Mouse (Mus musculus) testis, adult 2 months (tissue): ENCODE measurements around the gene Olfr907. TPM values are rescaled to one million over a fixed set of nuclear protein-coding genes. Genes with fewer than 3 reads are reported as not detected.

ENCODE experiments used
- H3K27ac ChIP-seq: fragments of 200-500 bp; 2 replicates; pipeline ENCODE4 v1.5.1; 2012; ENCODE audit warnings: low read depth, low read length; ENCODE audit not compliant: control insufficient read depth, insufficient read depth
- H3K27me3 ChIP-seq: fragments of 200-500 bp; 2 replicates; pipeline ENCODE4 v1.6.1; 2012; ENCODE audit warnings: mild to moderate bottlenecking, low read length, moderate library complexity; ENCODE audit not compliant: control insufficient read depth, insufficient read depth
- H3K36me3 ChIP-seq: fragments of 200-500 bp; 2 replicates; pipeline ENCODE4 v1.6.1; 2012; ENCODE audit warnings: mild to moderate bottlenecking, low read length; ENCODE audit not compliant: control insufficient read depth, insufficient read depth
- H3K4me1 ChIP-seq: fragments of 200-500 bp; 2 replicates; pipeline ENCODE4 v1.6.1; 2012; ENCODE audit warnings: low read length; ENCODE audit not compliant: control insufficient read depth, insufficient read depth
- H3K4me3 ChIP-seq: fragments of 200-500 bp; 2 replicates; pipeline ENCODE4 v1.5.1; 2012; ENCODE audit warnings: low read depth, mild to moderate bottlenecking, low read length, moderate library complexity, mixed read lengths; ENCODE audit not compliant: control insufficient read depth
- CTCF ChIP-seq: fragments of 200-500 bp; IDR thresholded peaks from 2 replicates; pipeline ENCODE4 v1.5.1; 2012; ENCODE audit warnings: low read depth, mild to moderate bottlenecking, inconsistent platforms, low read length, moderate library complexity; ENCODE audit not compliant: control insufficient read depth, insufficient read depth, insufficient replicate concordance
- POLR2A ChIP-seq: fragments of 200-500 bp; IDR thresholded peaks from 2 replicates; pipeline ENCODE4 v1.6.1; 2012; ENCODE audit warnings: low read depth, mild to moderate bottlenecking, inconsistent platforms, low read length, moderate library complexity; ENCODE audit not compliant: control insufficient read depth
- polyA plus RNA-seq: library from polyadenylated mRNA; depleted of rRNA; stranded (reverse); fragments of >200 nt; gene quantifications from 2 replicates; pipeline ENCODE4 v1.2.3, GENCODE M21; 2012; rRNA removed

Gene Olfr907
- not detected in 2 replicates for polyA plus RNA-seq

DNA sequence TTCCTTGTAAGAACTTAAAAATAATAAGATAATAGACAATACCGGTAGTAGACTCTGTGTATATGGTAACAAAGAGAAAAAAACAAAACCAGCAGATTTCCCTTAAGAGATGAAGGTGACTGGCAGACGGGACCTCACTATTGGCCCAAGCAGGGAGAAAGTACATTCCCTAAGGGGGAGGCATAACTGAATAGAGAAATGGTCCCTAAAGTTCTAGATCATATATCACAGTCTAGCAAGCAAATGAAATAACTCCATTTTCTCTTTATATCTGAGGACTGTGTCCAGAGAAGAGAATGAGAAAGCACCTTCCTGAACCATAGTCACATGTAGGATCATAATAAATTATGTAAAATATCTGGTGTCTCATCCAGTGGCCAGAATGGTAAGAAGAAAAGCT is at the start of gene Olfr907:
Olfr907 (plus strand) TSS at position 301 of the 400 bp plus-strand sequence.
- TF ChIP-seq CTCF (no peak), POLR2A (no peak)
- Histone ChIP-seq H3K4me3 (no peak within 1 kb of the TSS), H3K36me3 (no peaks in the 10 kb centered on the region), H3K27me3 (no peaks in the 10 kb centered on the region), H3K27ac (no peak within 1 kb of the TSS), H3K4me1 (no peaks in the 10 kb centered on the region)

DNA sequence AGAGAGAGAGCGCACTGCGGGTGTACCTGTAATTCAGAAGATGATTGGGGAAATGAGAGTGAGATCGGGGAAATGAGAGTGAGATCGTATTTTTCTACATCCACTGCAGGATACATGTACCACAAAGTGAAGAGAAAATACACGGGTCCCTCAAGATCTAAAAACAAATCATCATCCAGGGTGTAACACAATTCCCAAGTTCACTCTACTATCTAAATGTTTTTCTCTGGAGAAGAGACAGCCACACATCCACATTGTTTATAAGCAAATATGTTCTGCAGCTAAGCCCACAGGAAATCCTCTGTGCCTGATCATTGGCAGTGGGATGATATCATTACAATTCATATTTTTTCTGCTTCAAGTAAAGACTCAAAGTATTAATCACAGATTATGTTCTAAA is 48.2 kb upstream of the Olfr907 start, which contains the start of gene Olfr902:
Olfr902 (plus strand) TSS at position 301 of the 400 bp plus-strand sequence.
- TF ChIP-seq CTCF (no peak), POLR2A (no peak)
- Histone ChIP-seq H3K27me3 (no peaks in the 10 kb centered on the region), H3K36me3 (no peaks in the 10 kb centered on the region), H3K4me3 (no peak within 1 kb of the TSS), H3K4me1 (no peaks in the 10 kb centered on the region), H3K27ac (no peak within 1 kb of the TSS)

DNA sequence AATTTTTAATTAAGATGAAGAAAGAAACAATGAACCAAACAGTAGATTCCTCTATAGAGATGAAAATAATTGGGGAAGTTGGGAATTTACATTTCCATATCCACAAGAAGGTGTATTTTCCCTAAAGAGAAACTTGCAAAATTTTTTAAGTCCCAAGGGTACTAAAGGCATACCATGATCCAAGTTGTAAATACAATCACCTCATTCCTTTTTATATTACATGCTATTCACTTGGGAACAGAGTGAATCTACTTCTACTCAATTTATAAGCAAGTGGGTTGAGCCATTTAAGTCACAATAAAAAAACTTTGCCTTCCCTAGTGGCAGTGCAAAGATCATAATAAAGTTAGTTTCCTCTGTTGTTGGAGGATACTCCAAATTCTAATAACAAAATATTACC is 32.8 kb upstream of the Olfr907 start, which contains the start of gene Olfr904:
Olfr904 (plus strand) TSS at position 301 of the 400 bp plus-strand sequence.
- H3K36me3 ChIP-seq = no peaks in the 10 kb centered on the region
- no peak within 1 kb of the TSS for H3K4me3 ChIP-seq
- H3K4me1 ChIP-seq = no peaks in the 10 kb centered on the region
- TF ChIP-seq CTCF (no peak), POLR2A (no peak)
- no peak within 1 kb of the TSS for H3K27ac ChIP-seq
- no peaks in the 10 kb centered on the region for H3K27me3 ChIP-seq

DNA sequence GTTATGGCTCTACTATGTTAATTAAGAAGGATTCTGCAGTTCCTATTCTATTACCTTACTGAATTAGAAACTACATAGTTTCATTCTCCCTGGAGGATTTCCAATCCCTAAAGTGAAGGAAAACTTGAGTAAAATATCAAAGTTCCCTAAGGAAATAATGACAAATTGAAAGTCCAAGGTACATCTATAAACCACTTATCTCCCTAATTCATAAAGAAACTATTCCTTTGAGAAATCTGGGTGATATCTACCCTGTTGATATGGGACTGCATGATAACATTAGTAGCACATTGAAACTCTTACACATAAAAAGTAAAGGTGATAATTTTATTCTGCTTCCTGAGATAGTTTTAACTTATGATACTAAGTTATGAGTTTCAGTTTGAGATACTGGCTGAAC is 24.8 kb upstream of the Olfr907 start, which contains the start of gene Olfr905:
Olfr905 (plus strand) TSS at position 301 of the 400 bp plus-strand sequence.
- no peaks in the 10 kb centered on the region for H3K27me3 ChIP-seq
- H3K4me1 ChIP-seq = no peaks in the 10 kb centered on the region
- no peak within 1 kb of the TSS for H3K4me3 ChIP-seq
- TF ChIP-seq CTCF = no peak
- TF ChIP-seq POLR2A = no peak
- no peak within 1 kb of the TSS for H3K27ac ChIP-seq
- no peaks in the 10 kb centered on the region for H3K36me3 ChIP-seq

DNA sequence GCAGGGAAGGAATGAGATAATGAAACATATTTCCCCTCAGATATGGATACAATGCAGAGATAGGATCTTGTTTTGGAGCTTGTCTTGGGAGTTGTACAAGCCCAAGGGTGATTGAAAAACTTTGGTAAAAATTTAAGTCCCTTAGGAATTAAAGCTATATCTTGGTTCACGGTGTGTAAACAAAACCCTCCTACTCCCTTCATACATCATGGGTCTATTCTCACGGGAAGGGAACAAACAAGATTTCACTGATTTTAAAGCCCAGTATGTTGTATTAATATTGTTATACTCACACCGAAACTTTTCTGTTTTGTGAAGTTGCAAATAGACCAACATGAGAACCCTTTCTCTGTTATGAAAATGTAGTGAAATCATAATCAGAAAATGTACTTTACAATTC is 8.8 kb upstream of the Olfr907 start, which contains the start of gene Olfr906:
Olfr906 (plus strand) TSS at position 301 of the 400 bp plus-strand sequence.
- H3K4me1 ChIP-seq = no peaks in the 10 kb centered on the region
- no peak within 1 kb of the TSS for H3K27ac ChIP-seq
- TF ChIP-seq POLR2A (no peak), CTCF (no peak)
- no peak within 1 kb of the TSS for H3K4me3 ChIP-seq
- H3K36me3 ChIP-seq = no peaks in the 10 kb centered on the region
- H3K27me3 ChIP-seq = no peaks in the 10 kb centered on the region

DNA sequence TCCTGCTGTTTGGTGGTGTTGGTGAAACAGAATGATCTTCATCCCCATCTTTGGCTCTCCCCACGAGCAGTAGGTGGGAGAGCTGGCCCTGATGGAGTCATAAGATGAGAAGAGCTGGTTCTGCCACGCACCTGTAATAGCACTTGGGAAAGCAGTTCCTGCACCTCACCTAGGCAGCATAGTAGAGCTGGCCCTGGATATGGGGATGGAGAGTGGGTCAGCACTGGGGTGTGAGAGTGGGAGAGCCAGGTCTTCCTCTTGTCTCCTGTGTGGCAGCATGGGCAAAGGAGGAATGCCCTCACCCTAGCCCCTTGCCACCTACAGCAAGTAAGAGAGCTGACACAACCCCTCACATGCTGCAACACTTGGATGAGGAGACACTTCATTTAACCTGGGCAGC is 16.8 kb downstream of the Olfr907 start:
- no peaks in the 10 kb centered on the region for H3K4me1 ChIP-seq
- no peaks in the 10 kb centered on the region for H3K27me3 ChIP-seq
- no peak overlapping the region for H3K4me3 ChIP-seq
- H3K27ac ChIP-seq = no peak overlapping the region
- TF ChIP-seq CTCF (no peak), POLR2A (no peak)
- no peaks in the 10 kb centered on the region for H3K36me3 ChIP-seq

DNA sequence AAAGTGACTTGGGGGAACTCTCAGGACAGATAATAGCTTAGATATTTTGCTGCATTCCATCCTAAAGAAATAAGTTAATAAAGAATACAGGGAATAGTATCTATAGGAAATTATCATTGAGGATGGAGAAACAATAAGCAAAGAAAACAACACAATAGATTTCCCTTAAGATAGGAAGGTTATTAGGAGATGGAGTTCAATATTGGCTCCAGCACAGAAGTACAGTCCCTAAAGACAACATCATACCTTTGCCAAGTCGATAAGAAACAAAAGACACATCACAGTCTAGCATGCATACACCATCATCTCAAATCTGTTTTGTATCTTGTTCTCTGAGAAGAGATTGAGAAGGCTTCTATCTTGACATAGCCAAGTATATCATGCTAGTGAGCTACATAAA is 25.7 kb downstream of the Olfr907 start, which contains the start of gene Olfr911-ps1:
Olfr911-ps1 (plus strand) TSS at position 301 of the 400 bp plus-strand sequence.
- TF ChIP-seq CTCF (no peak), POLR2A (no peak)
- no peaks in the 10 kb centered on the region for H3K27me3 ChIP-seq
- H3K36me3 ChIP-seq = no peaks in the 10 kb centered on the region
- no peak within 1 kb of the TSS for H3K4me3 ChIP-seq
- H3K4me1 ChIP-seq = no peaks in the 10 kb centered on the region
- no peak within 1 kb of the TSS for H3K27ac ChIP-seq

DNA sequence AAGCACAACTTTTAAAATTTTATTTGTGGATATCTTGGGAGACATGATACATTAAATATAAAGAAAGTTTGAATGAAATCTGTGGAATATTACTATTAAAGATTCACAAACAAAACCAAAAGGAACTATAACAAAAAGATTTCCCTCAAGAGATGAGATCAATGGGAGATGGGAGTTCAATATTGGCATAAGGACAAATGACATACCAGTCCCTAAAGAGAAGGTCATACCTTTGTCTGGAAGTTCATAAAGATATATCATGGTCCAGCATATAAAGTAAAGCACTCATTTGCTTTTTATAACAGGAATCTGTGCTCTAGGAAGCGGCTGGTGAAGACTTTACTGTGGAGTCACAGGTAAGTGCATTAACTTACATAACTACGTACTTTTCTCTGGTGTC is 41.9 kb downstream of the Olfr907 start, which contains the start of gene Olfr910:
Olfr910 (plus strand) TSS at position 301 of the 400 bp plus-strand sequence.
- no peaks in the 10 kb centered on the region for H3K27me3 ChIP-seq
- H3K4me3 ChIP-seq = no peak within 1 kb of the TSS
- H3K27ac ChIP-seq = no peak within 1 kb of the TSS
- H3K4me1 ChIP-seq = no peaks in the 10 kb centered on the region
- TF ChIP-seq POLR2A (no peak), CTCF (no peak)
- H3K36me3 ChIP-seq = no peaks in the 10 kb centered on the region

Other genes with a start within 250 kb of the Olfr907 start
- not detected in 2 replicates for gene Olfr143, start 243.0 kb upstream of the Olfr907 start, polyA plus RNA-seq
- not detected in 2 replicates for gene Olfr895, start 227.9 kb upstream of the Olfr907 start, polyA plus RNA-seq
- 0.16 and 0.18 TPM in 2 replicates for gene Olfr896-ps1, start 204.7 kb upstream of the Olfr907 start, polyA plus RNA-seq
- 0.04 and 0.12 TPM in 2 replicates for gene Olfr25, start 166.7 kb upstream of the Olfr907 start, polyA plus RNA-seq
- 0.25 TPM in 1 of 2 replicates, not detected in the other for gene Olfr898, start 147.4 kb upstream of the Olfr907 start, polyA plus RNA-seq
- gene Olfr250, start 128.9 kb upstream of the Olfr907 start, polyA plus RNA-seq = not detected in 2 replicates
- not detected in 2 replicates for gene Olfr251, start 118.7 kb upstream of the Olfr907 start, polyA plus RNA-seq
- gene Olfr147, start 94.1 kb upstream of the Olfr907 start, polyA plus RNA-seq = not detected in 2 replicates
- not detected in 2 replicates for gene Olfr901, start 66.3 kb upstream of the Olfr907 start, polyA plus RNA-seq
- not detected in 2 replicates for gene Olfr902, start 48.1 kb upstream of the Olfr907 start, polyA plus RNA-seq
- not detected in 2 replicates for gene Olfr904, start 32.7 kb upstream of the Olfr907 start, polyA plus RNA-seq
- gene Olfr905, start 24.7 kb upstream of the Olfr907 start, polyA plus RNA-seq = not detected in 2 replicates
- gene Olfr906, start 8.7 kb upstream of the Olfr907 start, polyA plus RNA-seq = not detected in 2 replicates
- gene Olfr911-ps1, start 25.8 kb downstream of the Olfr907 start, polyA plus RNA-seq = not detected in 2 replicates
- not detected in 2 replicates for gene Olfr910, start 42.0 kb downstream of the Olfr907 start, polyA plus RNA-seq
- gene Olfr912, start 84.4 kb downstream of the Olfr907 start, polyA plus RNA-seq = not detected in 2 replicates
- gene Olfr913, start 97.0 kb downstream of the Olfr907 start, polyA plus RNA-seq = not detected in 2 replicates
- not detected in 2 replicates for gene Olfr914, start 109.3 kb downstream of the Olfr907 start, polyA plus RNA-seq
- gene Olfr916, start 164.1 kb downstream of the Olfr907 start, polyA plus RNA-seq = not detected in 2 replicates
- gene Olfr917, start 170.0 kb downstream of the Olfr907 start, polyA plus RNA-seq = not detected in 2 replicates
- not detected in 2 replicates for gene Olfr918, start 178.8 kb downstream of the Olfr907 start, polyA plus RNA-seq
- not detected in 2 replicates for gene Olfr919, start 207.9 kb downstream of the Olfr907 start, polyA plus RNA-seq
- gene Vwa5a, start 222.5 kb downstream of the Olfr907 start, polyA plus RNA-seq = 1.5 and 2.4 TPM in 2 replicates